Mouse (Mus musculus) CD4-positive, CD25-positive, alpha-beta regulatory T cell, adult 4 months (primary cell): ENCODE measurements at regions not wholly inside any gene's neighbourhood (a gene's known extent, or its start where the extent isn't known, plus 50 kb on each side); places are given as distances from the start of the nearest gene placed in this dataset.

Experiments used
- ATAC-seq: one replicate; pipeline ENCODE4 v1.8.0; 2017

- ATAC-seq: no peak
Observed at GRCm38 (mm10) chr1:138771307-138772011, 76.9 kb downstream of the Lhx9 start.

- no peak for ATAC-seq
Observed at GRCm38 (mm10) chr1:138762876-138763275, 85.5 kb downstream of the Lhx9 start.

- ATAC-seq: no peak
Observed at GRCm38 (mm10) chr1:138757777-138758176, 90.6 kb downstream of the Lhx9 start.

- no peak for ATAC-seq
Observed at GRCm38 (mm10) chr1:138733308-138733707, 113.4 kb upstream of the Nek7 start.

- no peak for ATAC-seq
Observed at GRCm38 (mm10) chr1:138731008-138731407, 111.1 kb upstream of the Nek7 start.

- ATAC-seq: no peak
Observed at GRCm38 (mm10) chr1:138729089-138729699, 109.3 kb upstream of the Nek7 start.

GRCm38 (mm10) chr1:138720728-138721127, 100.8 kb upstream of the Nek7 start:
- no peak for ATAC-seq

- no peak for ATAC-seq
Observed at GRCm38 (mm10) chr1:138719297-138719696, 99.4 kb upstream of the Nek7 start.

GRCm38 (mm10) chr1:138716991-138717390, 97.0 kb upstream of the Nek7 start:
- ATAC-seq: no peak

- peak; percentile 39 for ATAC-seq
Observed at GRCm38 (mm10) chr1:138715162-138715561, 95.2 kb upstream of the Nek7 start.

- ATAC-seq: no peak
Observed at GRCm38 (mm10) chr1:138709229-138709608, 89.3 kb upstream of the Nek7 start.

- no peak for ATAC-seq
Observed at GRCm38 (mm10) chr1:138708507-138709228, 88.7 kb upstream of the Nek7 start.

- no peak for ATAC-seq
Observed at GRCm38 (mm10) chr1:138707913-138708312, 88.0 kb upstream of the Nek7 start.

- ATAC-seq: no peak
Observed at GRCm38 (mm10) chr1:138703291-138703690, 83.3 kb upstream of the Nek7 start.

GRCm38 (mm10) chr1:138689234-138689633, 69.3 kb upstream of the Nek7 start:
- no peak for ATAC-seq

- no peak for ATAC-seq
Observed at GRCm38 (mm10) chr1:138686746-138687145, 66.8 kb upstream of the Nek7 start.

GRCm38 (mm10) chr1:138683711-138684110, 63.8 kb upstream of the Nek7 start:
- peak; percentile 69 for ATAC-seq

- no peak for ATAC-seq
Observed at GRCm38 (mm10) chr1:138681970-138682369, 62.0 kb upstream of the Nek7 start.

- ATAC-seq: no peak
Observed at GRCm38 (mm10) chr1:138674199-138674598, 54.3 kb upstream of the Nek7 start.
